Mouse (Mus musculus): Measurements from ENCODE around the gene Amd1. TPM values are rescaled to one million over a fixed set of nuclear protein-coding genes. Genes with fewer than 3 reads are reported as not detected.

Gene Amd1
- polyA plus RNA-seq (2015; fragmentation: Nextera tagmentation; extraction: Ambion mirVana) = 53.7 and 61.7 TPM in 2 replicates

- Histone ChIP-seq H3K36me3 (no peaks in the 10 kb centered on the region; the same call in 1 of the 2 replicates), H3K4me3 (peak within 1 kb of the TSS; percentile 98), H3K27me3 (no peaks in the 10 kb centered on the region), H3K4me2 (peak within 1 kb of the TSS; percentile 78), H3K9me3 (0 out of 2 replicates have a peak, but pooled peaks cover 5% of the 10 kb centered on the region), H3K27ac (peak within 1 kb of the TSS; percentile 97), H3K4me1 (peaks cover 20% of the 10 kb centered on the region), H3K9ac (peak within 1 kb of the TSS; percentile 97)
- peak; percentile 96 for ATAC-seq (ENCODE audit: insufficient number of reproducible peaks, insufficient read depth, low FRiP score, low TSS enrichment, low read depth)
- WGBS = under 1% methylated on average over 55 of the region's 55 CpGs
These were observed at the start of gene Amd1 for GRCm38 (mm10) chr10:40302140-40302985. Gene Amd1 (minus strand): TSS chr10:40302186.

GRCm38 (mm10) chr10:40351156-40351555, 49.2 kb upstream of the Amd1 start:
- H3K4me1 ChIP-seq = peaks cover 21% of the 10 kb centered on the region
- H3K9me3 ChIP-seq = no peaks in the 10 kb centered on the region
- 0 out of 2 replicates have a peak overlapping the region, but pooled peaks have one; percentile 83 for H3K4me3 ChIP-seq
- H3K36me3 ChIP-seq = no peaks in the 10 kb centered on the region
- H3K27me3 ChIP-seq = no peaks in the 10 kb centered on the region
- no peak overlapping the region for H3K9ac ChIP-seq
- no peak overlapping the region for H3K27ac ChIP-seq
- WGBS = 59% methylated on average over 4 of the region's 4 CpGs
- no peak for ATAC-seq (ENCODE audit: insufficient number of reproducible peaks, insufficient read depth, low FRiP score, low TSS enrichment, low read depth)
- H3K4me2 ChIP-seq = peak overlapping the region; percentile 69

GRCm38 (mm10) chr10:40350245-40350932, 48.4 kb upstream of the Amd1 start:
- WGBS = 53% methylated on average over 12 of the region's 12 CpGs
- H3K36me3 ChIP-seq = no peaks in the 10 kb centered on the region
- peak overlapping the region; percentile 98; the same call in 1 of the 2 replicates for H3K27ac ChIP-seq
- peaks cover 21% of the 10 kb centered on the region for H3K4me1 ChIP-seq
- H3K9me3 ChIP-seq = no peaks in the 10 kb centered on the region
- H3K9ac ChIP-seq = peak overlapping the region; percentile 91
- H3K4me2 ChIP-seq = peak overlapping the region; percentile 69
- no peak for ATAC-seq (ENCODE audit: insufficient number of reproducible peaks, insufficient read depth, low FRiP score, low TSS enrichment, low read depth)
- no peaks in the 10 kb centered on the region for H3K27me3 ChIP-seq
- peak overlapping the region; percentile 83 for H3K4me3 ChIP-seq

- ATAC-seq (ENCODE audit: insufficient number of reproducible peaks, insufficient read depth, low FRiP score, low TSS enrichment, low read depth) = peak; percentile 52
- Histone ChIP-seq H3K4me2 (peak overlapping the region; percentile 69), H3K9me3 (no peaks in the 10 kb centered on the region), H3K4me3 (peak overlapping the region; percentile 83), H3K4me1 (peaks cover 21% of the 10 kb centered on the region), H3K27me3 (no peaks in the 10 kb centered on the region), H3K27ac (peak overlapping the region; percentile 98), H3K9ac (peak overlapping the region; percentile 91), H3K36me3 (no peaks in the 10 kb centered on the region)
- under 1% methylated on average over 62 of the region's 62 CpGs for WGBS
These were observed 47.7 kb upstream of the Amd1 start for GRCm38 (mm10) chr10:40349631-40350177.

GRCm38 (mm10) chr10:40348566-40349536, 46.9 kb upstream of the Amd1 start:
- Histone ChIP-seq H3K27ac (peak overlapping the region; percentile 98), H3K4me2 (peak overlapping the region; percentile 69), H3K9me3 (no peaks in the 10 kb centered on the region), H3K36me3 (no peaks in the 10 kb centered on the region), H3K4me3 (peak overlapping the region; percentile 83), H3K9ac (peak overlapping the region; percentile 91), H3K4me1 (peaks cover 21% of the 10 kb centered on the region), H3K27me3 (no peaks in the 10 kb centered on the region)
- peak; percentile 98 for ATAC-seq (ENCODE audit: insufficient number of reproducible peaks, insufficient read depth, low FRiP score, low TSS enrichment, low read depth)
- WGBS = under 1% methylated on average over 75 of the region's 76 CpGs

GRCm38 (mm10) chr10:40347461-40347954, 45.5 kb upstream of the Amd1 start:
- no peak overlapping the region for H3K9ac ChIP-seq
- ATAC-seq (ENCODE audit: insufficient number of reproducible peaks, insufficient read depth, low FRiP score, low TSS enrichment, low read depth) = no peak
- no peak overlapping the region for H3K4me3 ChIP-seq
- no peaks in the 10 kb centered on the region for H3K36me3 ChIP-seq
- 68% methylated on average over 9 of the region's 9 CpGs for WGBS
- H3K27ac ChIP-seq = peak overlapping the region; percentile 39; the same call in 1 of the 2 replicates
- no peaks in the 10 kb centered on the region for H3K27me3 ChIP-seq
- no peaks in the 10 kb centered on the region for H3K9me3 ChIP-seq
- peaks cover 21% of the 10 kb centered on the region for H3K4me1 ChIP-seq
- peak overlapping the region; percentile 69 for H3K4me2 ChIP-seq

GRCm38 (mm10) chr10:40346776-40347403, 44.9 kb upstream of the Amd1 start:
- Histone ChIP-seq H3K27ac (no peak overlapping the region), H3K9me3 (no peaks in the 10 kb centered on the region), H3K36me3 (no peaks in the 10 kb centered on the region), H3K4me1 (peaks cover 21% of the 10 kb centered on the region), H3K9ac (no peak overlapping the region), H3K4me3 (no peak overlapping the region), H3K27me3 (no peaks in the 10 kb centered on the region), H3K4me2 (no peak overlapping the region)
- ATAC-seq (ENCODE audit: insufficient number of reproducible peaks, insufficient read depth, low FRiP score, low TSS enrichment, low read depth) = no peak
- 81% methylated on average over 3 of the region's 3 CpGs for WGBS

- Histone ChIP-seq H3K36me3 (no peaks in the 10 kb centered on the region), H3K27me3 (no peaks in the 10 kb centered on the region), H3K4me1 (peaks cover 6% of the 10 kb centered on the region; the same call in 1 of the 2 replicates), H3K4me2 (no peak overlapping the region), H3K27ac (no peak overlapping the region), H3K9ac (no peak overlapping the region), H3K4me3 (no peak overlapping the region), H3K9me3 (peaks cover 3% of the 10 kb centered on the region; the same call in 1 of the 2 replicates)
- no peak for ATAC-seq (ENCODE audit: insufficient number of reproducible peaks, insufficient read depth, low FRiP score, low TSS enrichment, low read depth)
- 77% methylated on average over 4 of the region's 4 CpGs for WGBS
These were observed 40.0 kb upstream of the Amd1 start for GRCm38 (mm10) chr10:40342036-40342435.

GRCm38 (mm10) chr10:40339351-40339964, 37.5 kb upstream of the Amd1 start, which contains the start of gene Cdk19:
Gene Cdk19 (plus strand): TSS chr10:40339564.
- Histone ChIP-seq H3K4me1 (peaks cover 6% of the 10 kb centered on the region; the same call in 1 of the 2 replicates), H3K9me3 (peaks cover 3% of the 10 kb centered on the region; the same call in 1 of the 2 replicates), H3K27ac (peak within 1 kb of the TSS; percentile 55), H3K4me2 (peak within 1 kb of the TSS; percentile 27; the same call in 1 of the 2 replicates), H3K36me3 (no peaks in the 10 kb centered on the region), H3K27me3 (no peaks in the 10 kb centered on the region), H3K4me3 (no peak within 1 kb of the TSS), H3K9ac (0 out of 2 replicates have a peak within 1 kb of the TSS, but pooled peaks have one; percentile 2)
- ATAC-seq (ENCODE audit: insufficient number of reproducible peaks, insufficient read depth, low FRiP score, low TSS enrichment, low read depth) = no peak
- 19% methylated on average over 13 of the region's 13 CpGs for WGBS

GRCm38 (mm10) chr10:40332864-40333263, 30.9 kb upstream of the Amd1 start:
- ATAC-seq (ENCODE audit: insufficient number of reproducible peaks, insufficient read depth, low FRiP score, low TSS enrichment, low read depth) = no peak
- Histone ChIP-seq H3K9me3 (peaks cover under 1% of the 10 kb centered on the region; the same call in 1 of the 2 replicates), H3K4me3 (no peak overlapping the region), H3K27me3 (no peaks in the 10 kb centered on the region), H3K4me2 (no peak overlapping the region), H3K36me3 (no peaks in the 10 kb centered on the region), H3K27ac (no peak overlapping the region), H3K4me1 (no peaks in the 10 kb centered on the region), H3K9ac (no peak overlapping the region)
- 71% methylated on average over 6 of the region's 6 CpGs for WGBS
